Mouse (Mus musculus): ENCODE measurements around the gene Acvr1c. TPM values are rescaled to one million over a fixed set of nuclear protein-coding genes. Genes with fewer than 3 reads are reported as not detected.

Gene Acvr1c
- total RNA-seq, 2 experiments from 2014 or later = 14.7 to 15.8 TPM

- no peak for TF ChIP-seq CTCF (conservative IDR thresholded peaks at IDR 0.05)
- no peak overlapping the region for H3K27ac ChIP-seq
- no peak for DNase-seq (ENCODE audit: low spot score in 2 of 2)
- H3K4me3 ChIP-seq = no peak overlapping the region
Measured at GRCm38 (mm10) chr2:58336730-58337129, 21.0 kb downstream of the Acvr1c start.

DNA sequence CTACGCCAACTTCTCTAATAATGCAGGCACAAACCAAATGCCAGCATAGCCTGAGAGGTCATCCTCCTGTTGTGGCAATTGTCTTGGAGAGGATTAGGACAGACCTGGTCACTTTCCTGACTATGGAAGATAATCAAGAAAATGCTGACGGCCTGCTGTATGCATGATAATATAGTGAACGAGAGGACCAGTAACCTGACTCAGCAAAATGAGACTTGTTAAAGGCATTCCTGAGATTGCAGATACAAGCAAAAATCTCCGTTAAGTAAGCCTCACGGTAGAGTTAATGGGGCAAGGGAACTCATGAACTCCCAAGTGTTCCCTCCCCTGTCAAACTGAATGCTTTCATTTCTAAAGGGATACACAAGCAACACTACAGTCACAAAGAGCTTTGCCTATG lies 28.1 kb downstream of the Acvr1c start:
- no peak for TF ChIP-seq CTCF (conservative IDR thresholded peaks at IDR 0.05)
- no peak for DNase-seq (ENCODE audit: low spot score in 2 of 2)
- Histone ChIP-seq H3K27ac (no peak overlapping the region), H3K4me3 (no peak overlapping the region)

DNA sequence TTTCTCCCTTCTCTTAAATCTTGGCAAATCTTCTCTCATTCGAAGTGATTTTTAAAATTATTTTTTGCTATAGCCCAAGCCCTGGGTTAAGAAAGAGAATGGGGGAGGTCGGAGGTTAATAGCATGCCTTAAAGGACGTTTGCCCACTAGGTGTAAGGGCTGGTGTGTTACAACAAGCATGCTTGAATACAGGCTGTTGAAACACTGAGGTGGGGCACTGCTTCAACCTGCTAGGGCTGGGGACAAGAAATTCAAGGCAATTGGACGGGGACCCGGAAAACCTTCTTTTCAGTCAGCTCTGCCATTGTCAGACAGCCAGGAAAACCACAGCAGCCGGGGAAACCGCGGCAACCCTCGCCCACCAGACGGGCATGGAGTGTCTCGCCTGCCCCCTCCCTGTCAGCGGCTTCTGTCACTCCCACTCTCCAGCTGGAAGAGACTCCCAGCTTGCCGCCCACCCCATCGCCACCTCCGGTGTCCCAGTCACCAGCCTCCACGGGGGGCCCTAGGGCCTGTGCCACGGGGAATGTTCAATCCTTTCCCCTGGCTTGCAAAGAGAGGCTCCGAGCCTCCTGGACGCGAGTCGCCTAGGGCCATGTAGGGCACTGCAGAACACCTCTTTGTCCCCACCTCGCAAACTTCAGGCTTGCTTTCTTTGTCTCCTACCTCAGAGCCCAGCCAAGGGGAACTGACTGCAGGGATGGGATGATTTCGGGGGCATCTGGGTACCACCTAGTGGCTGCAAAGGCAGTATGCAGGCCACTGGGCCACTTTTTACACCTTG lies 33.4 kb downstream of the Acvr1c start:
- Histone ChIP-seq H3K27ac (peak overlapping the region; percentile 67; the same call in 1 of the 2 replicates), H3K4me3 (peak overlapping the region; percentile 23; the same call in 1 of the 2 replicates)
- DNase-seq (ENCODE audit: low spot score in 2 of 2) = peak; percentile 79 to 84
- peak; percentile 73 for TF ChIP-seq CTCF (conservative IDR thresholded peaks at IDR 0.05)

DNA sequence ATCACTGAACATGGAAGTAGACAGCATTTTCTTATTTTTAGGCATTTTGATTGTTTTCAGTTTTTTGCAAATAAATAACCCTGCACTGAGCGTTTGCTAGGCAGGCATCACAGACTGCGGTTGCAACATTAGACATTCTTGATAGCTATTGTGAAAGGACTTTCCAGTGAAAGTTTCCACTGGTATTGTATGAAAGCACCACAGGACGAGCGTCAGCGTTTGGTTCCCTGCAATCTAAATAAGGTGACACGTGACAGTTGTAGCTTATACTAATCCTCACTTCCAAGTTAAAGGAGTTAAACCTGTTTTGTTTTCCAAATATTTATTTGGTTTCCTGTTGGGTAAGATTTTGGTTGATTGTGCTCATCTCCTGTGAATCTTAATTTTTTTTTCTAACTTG lies 34.4 kb downstream of the Acvr1c start:
- no peak for TF ChIP-seq CTCF (conservative IDR thresholded peaks at IDR 0.05)
- Histone ChIP-seq H3K4me3 (no peak overlapping the region), H3K27ac (no peak overlapping the region)
- no peak for DNase-seq (ENCODE audit: low spot score in 2 of 2)

GRCm38 (mm10) chr2:58316186-58316585 lies 41.5 kb downstream of the Acvr1c start:
- Histone ChIP-seq H3K27ac (peak overlapping the region; percentile 81), H3K4me3 (no peak overlapping the region)
- TF ChIP-seq CTCF (conservative IDR thresholded peaks at IDR 0.05) = no peak
- DNase-seq (ENCODE audit: low spot score in 2 of 2) = peak; percentile 54 to 64

DNA sequence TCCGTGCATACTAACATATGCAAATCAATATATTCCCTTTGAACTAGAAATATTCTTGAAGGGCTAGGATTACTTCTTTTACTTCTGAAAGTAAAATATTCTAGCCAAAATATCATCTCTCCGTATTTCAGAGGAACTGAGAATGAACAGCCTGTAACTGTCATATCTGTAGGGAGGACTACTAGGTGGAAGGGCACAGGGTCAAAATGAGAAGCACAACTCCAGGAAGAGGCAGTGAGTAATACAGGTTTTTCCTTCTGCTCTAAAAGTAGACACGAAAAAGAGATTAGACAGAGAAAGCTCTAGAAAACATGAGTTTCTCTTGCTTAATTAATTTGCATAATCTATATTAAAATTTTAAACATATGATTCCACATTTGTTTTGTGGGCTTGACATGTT lies 48.0 kb downstream of the Acvr1c start:
- no peak for TF ChIP-seq CTCF (conservative IDR thresholded peaks at IDR 0.05)
- DNase-seq (ENCODE audit: low spot score in 2 of 2) = no peak

GRCm38 (mm10) chr2:58304450-58304849 lies 53.2 kb downstream of the Acvr1c start:
- no peak overlapping the region for H3K27ac ChIP-seq
- TF ChIP-seq CTCF (conservative IDR thresholded peaks at IDR 0.05) = no peak
- DNase-seq (ENCODE audit: low spot score in 2 of 2) = no peak
- no peak overlapping the region for H3K4me3 ChIP-seq

More for the DNA sequence above, 48.0 kb downstream of the Acvr1c start:
- no peak overlapping the region for H3K4me3 ChIP-seq
- peak overlapping the region; percentile 52 for H3K27ac ChIP-seq

GRCm38 (mm10) chr2:58289759-58290431 lies 67.8 kb downstream of the Acvr1c start:
- DNase-seq (ENCODE audit: low spot score in 2 of 2) = no peak

GRCm38 (mm10) chr2:58289331-58289730 lies 68.4 kb downstream of the Acvr1c start:
- no peak for TF ChIP-seq CTCF (conservative IDR thresholded peaks at IDR 0.05)
- peak in 1 of 2 experiments; percentile 13 for DNase-seq (ENCODE audit: low spot score in 2 of 2)
- Histone ChIP-seq H3K4me3 (no peak overlapping the region), H3K27ac (peak overlapping the region; percentile 8; the same call in 1 of the 2 replicates)

More at GRCm38 (mm10) chr2:58289759-58290431, 67.8 kb downstream of the Acvr1c start:
- H3K4me3 ChIP-seq = no peak overlapping the region
- TF ChIP-seq CTCF (conservative IDR thresholded peaks at IDR 0.05) = no peak
- H3K27ac ChIP-seq = peak overlapping the region; percentile 8; the same call in 1 of the 2 replicates

DNA sequence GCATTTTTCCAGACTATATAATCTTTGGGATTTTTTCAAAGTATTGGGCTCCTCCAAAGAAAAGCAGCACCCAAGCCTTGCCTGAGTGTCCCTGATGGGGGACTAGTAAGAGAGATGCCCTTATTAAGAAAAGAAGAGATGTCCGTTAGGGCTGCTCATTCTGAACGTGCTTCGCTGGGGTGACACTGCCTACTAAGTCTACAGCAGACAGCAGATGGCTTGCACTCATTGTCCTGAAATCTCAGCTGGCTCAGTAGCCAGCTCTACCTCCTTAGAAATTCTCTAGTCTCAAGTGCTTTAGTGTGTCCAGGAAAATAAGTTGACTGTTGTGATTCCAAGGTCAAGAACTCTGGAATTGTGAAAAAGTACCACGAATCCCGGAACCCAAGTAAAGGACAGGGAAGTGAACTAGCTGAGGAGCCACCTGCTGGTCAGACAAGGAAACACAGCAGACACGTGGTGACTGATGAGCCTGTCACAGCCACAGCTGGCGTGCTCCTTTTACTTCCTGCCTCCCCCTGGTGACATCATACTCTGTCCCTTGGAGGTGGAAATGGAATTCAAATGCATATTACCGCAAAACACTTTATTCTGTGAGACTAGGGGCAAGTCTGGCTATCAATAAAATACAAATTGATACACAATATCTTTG lies 75.3 kb downstream of the Acvr1c start:
- peak; percentile 13 to 21 for DNase-seq (ENCODE audit: low spot score in 2 of 2)
- H3K4me3 ChIP-seq = no peak overlapping the region
- peak; percentile 80 for TF ChIP-seq CTCF (conservative IDR thresholded peaks at IDR 0.05)
- no peak overlapping the region for H3K27ac ChIP-seq

DNA sequence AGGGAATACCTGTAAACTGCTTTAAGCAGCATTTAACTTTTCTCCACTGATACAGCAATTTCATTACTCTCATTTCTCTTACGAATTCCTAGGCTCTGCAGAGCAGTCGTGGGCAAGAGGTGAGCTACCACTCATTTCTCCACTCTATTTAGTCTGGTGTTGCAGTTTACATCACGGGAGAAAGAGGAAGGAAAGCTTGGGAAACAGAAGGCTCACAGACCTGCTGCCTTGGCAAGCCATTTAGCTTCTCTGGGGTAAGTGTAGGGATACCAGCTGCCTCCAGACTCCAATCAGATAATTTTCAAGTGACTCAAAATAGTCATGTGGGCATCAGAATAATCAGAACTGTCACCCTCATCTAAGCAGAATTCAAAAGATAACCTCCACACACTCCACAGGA lies 76.6 kb downstream of the Acvr1c start:
- no peak overlapping the region for H3K4me3 ChIP-seq
- no peak for DNase-seq (ENCODE audit: low spot score in 2 of 2)
- no peak for TF ChIP-seq CTCF (conservative IDR thresholded peaks at IDR 0.05)
- H3K27ac ChIP-seq = no peak overlapping the region; the same call in 1 of the 2 replicates

DNA sequence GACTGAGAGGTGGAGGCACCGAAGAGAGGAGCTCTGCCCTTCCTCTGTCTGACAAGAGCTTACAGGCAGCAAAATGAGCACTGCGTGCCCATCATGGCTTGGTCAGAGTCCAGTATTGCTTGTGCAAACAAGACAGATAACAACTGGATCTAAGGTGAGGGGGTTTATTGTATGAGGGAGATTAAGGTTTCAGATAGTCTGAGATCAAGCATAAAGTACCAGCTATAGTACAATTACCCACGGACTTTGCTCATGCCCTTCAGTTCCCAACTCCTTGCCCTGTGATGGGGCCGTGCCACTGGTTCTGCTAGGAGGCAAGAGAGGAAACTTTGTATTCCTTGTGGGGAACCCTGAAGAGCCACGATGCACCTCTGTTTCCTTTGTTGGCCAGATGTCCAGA lies 78.5 kb downstream of the Acvr1c start:
- H3K4me3 ChIP-seq = no peak overlapping the region
- DNase-seq (ENCODE audit: low spot score in 2 of 2) = no peak
- no peak for TF ChIP-seq CTCF (conservative IDR thresholded peaks at IDR 0.05)
- H3K27ac ChIP-seq = no peak overlapping the region

- H3K4me3 ChIP-seq = no peak overlapping the region
- no peak for DNase-seq (ENCODE audit: low spot score in 2 of 2)
- H3K27ac ChIP-seq = no peak overlapping the region
- no peak for TF ChIP-seq CTCF (conservative IDR thresholded peaks at IDR 0.05)
Measured at GRCm38 (mm10) chr2:58276454-58276853, 81.2 kb downstream of the Acvr1c start.

Measured in layer of hippocampus, adult 2 months (tissue).